Mouse (Mus musculus): ENCODE measurements around the gene Ulk3. TPM values are rescaled to one million over a fixed set of nuclear protein-coding genes. Genes with fewer than 3 reads are reported as not detected.
A peak's percentile ranks its signal among the peaks of the same experiment; 100 is the strongest.

The Ulk3 gene
- 1 to 10 TPM; 3.8 to 4.0 TPM for total RNA-seq (2021)
- long read RNA-seq, experiment 1, partial matches to known transcripts, result 0 of 1 reads
- long read RNA-seq, experiment 1, other reads (novel, unspliced or antisense), result 1 of 1 reads
- long read RNA-seq, experiment 2, partial matches to known transcripts, result 2 of 4 reads
- long read RNA-seq, experiment 2, other reads (novel, unspliced or antisense), result 2 of 4 reads

- DNase-seq, result peak; percentile 81
Observed at GRCm38 (mm10) chr9:57589224-57590126, at the start of gene Ulk3. TSS of gene Ulk3 (plus strand) at chr9:57589452.

- DNase-seq, result no peak
Observed at GRCm38 (mm10) chr9:57539550-57539949, 49.7 kb upstream of the Ulk3 start.

- no peak for DNase-seq
Observed at GRCm38 (mm10) chr9:57541312-57541711, 47.9 kb upstream of the Ulk3 start.

- DNase-seq, result no peak
Observed at GRCm38 (mm10) chr9:57543951-57544350, 45.3 kb upstream of the Ulk3 start.

- DNase-seq, result peak; percentile 80
Observed at GRCm38 (mm10) chr9:57547287-57547686, 42.0 kb upstream of the Ulk3 start.

GRCm38 (mm10) chr9:57547869-57548268 lies 41.4 kb upstream of the Ulk3 start:
- DNase-seq, result no peak

GRCm38 (mm10) chr9:57549186-57549585 lies 40.1 kb upstream of the Ulk3 start:
- no peak for DNase-seq

- DNase-seq, result peak; percentile 62
Observed at GRCm38 (mm10) chr9:57550126-57550862, 39.0 kb upstream of the Ulk3 start.

GRCm38 (mm10) chr9:57552139-57552887 lies 36.9 kb upstream of the Ulk3 start, which contains the start of gene Mpi:
TSS of gene Mpi (minus strand) at chr9:57552763.
- peak; percentile 45 for DNase-seq

- DNase-seq, result no peak
Observed at GRCm38 (mm10) chr9:57553119-57553518, 36.1 kb upstream of the Ulk3 start.

- no peak for DNase-seq
Observed at GRCm38 (mm10) chr9:57554753-57555152, 34.5 kb upstream of the Ulk3 start.

GRCm38 (mm10) chr9:57557215-57557614 lies 32.0 kb upstream of the Ulk3 start:
- DNase-seq, result no peak

- DNase-seq, result no peak
Observed at GRCm38 (mm10) chr9:57558625-57559024, 30.6 kb upstream of the Ulk3 start.

GRCm38 (mm10) chr9:57559568-57559967 lies 29.7 kb upstream of the Ulk3 start:
- no peak for DNase-seq

GRCm38 (mm10) chr9:57560263-57560662 lies 29.0 kb upstream of the Ulk3 start:
- DNase-seq, result no peak

GRCm38 (mm10) chr9:57560861-57561710 lies 28.2 kb upstream of the Ulk3 start, which contains the start of gene Scamp2:
TSS of gene Scamp2 (plus strand) at chr9:57560943.
- peak; percentile 92 for DNase-seq

- no peak for DNase-seq
Observed at GRCm38 (mm10) chr9:57561711-57562099, 27.5 kb upstream of the Ulk3 start.

GRCm38 (mm10) chr9:57562896-57563372 lies 26.3 kb upstream of the Ulk3 start:
- DNase-seq, result peak; percentile 77

- no peak for DNase-seq
Observed at GRCm38 (mm10) chr9:57564609-57565008, 24.6 kb upstream of the Ulk3 start.

GRCm38 (mm10) chr9:57565741-57566221 lies 23.5 kb upstream of the Ulk3 start:
- DNase-seq, result peak; percentile 54

- no peak for DNase-seq
Observed at GRCm38 (mm10) chr9:57566846-57567245, 22.4 kb upstream of the Ulk3 start.

Measured in gastrocnemius, postnatal 25 days (tissue).